ENCODE assay signal across 9 mouse cellular contexts in the genomic region with DNA sequence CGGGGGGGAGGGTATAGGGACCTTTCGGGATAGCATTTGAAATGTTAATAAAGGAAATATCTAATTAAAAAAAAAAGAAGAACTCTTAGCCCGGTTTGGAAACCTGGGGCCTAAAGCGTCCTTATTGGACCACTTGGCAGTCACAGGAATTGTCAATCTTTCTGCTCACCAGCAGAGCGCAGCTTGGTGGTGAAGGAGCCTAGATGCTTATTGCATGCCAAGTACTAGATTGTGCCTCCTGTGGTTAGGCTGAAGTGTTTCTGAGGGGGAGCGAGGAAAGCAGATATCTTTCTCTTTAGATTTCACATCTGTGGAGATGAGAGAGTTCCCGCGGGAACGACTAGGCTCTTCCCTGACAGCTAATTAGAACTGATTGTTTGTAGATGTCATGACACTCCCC. TPM values are rescaled to one million over a fixed set of nuclear protein-coding genes. Genes with fewer than 3 reads are reported as not detected.
DNase-seq lines count a peak whose midpoint lies in the region; ATAC-seq lines count a peak whose summit lies in the region.
"Had no signal": no experiment of that assay in that cellular context is flagged by ENCODE, and none has a peak within 500 bp of the region (broad histone marks: within the 10 kb centered on the region; RNA-seq: fewer than 3 reads in every experiment).

No protein-coding gene starts in this region.

- peaks cover 13% of the 10 kb centered on the region; the same call in 1 of the 2 replicates for H3K4me1 ChIP-seq in lung, embryonic 15.5 days

- no peaks in the 10 kb centered on the region for H3K9me3 ChIP-seq in lung, embryonic 15.5 days
- H3K9me3 ChIP-seq: heart, embryonic 10.5 days had no signal

- H3K9ac ChIP-seq in lung, embryonic 15.5 days = no peak overlapping the region

- ATAC-seq in lung, embryonic 15.5 days (ENCODE audit: borderline replicate concordance, extremely low read depth, low FRiP score, low TSS enrichment) = no peak

- no peaks in the 10 kb centered on the region for H3K36me3 ChIP-seq in lung, embryonic 15.5 days
- H3K36me3 ChIP-seq: heart, embryonic 10.5 days had no signal

- DNase-seq in cerebellum, adult 9-11 months = peak; percentile 15
- no peak for DNase-seq in cerebellum, postnatal 4 days (ENCODE audit: low spot score in 2 of 2)
- DNase-seq in lung, postnatal 14 days = no peak
- DNase-seq in mesoderm, embryonic 11.5 days (ENCODE audit: low read depth, low spot score) = peak; percentile 12
- peak; percentile 7 for DNase-seq in right cerebral cortex, postnatal 4 days
- DNase-seq in urinary bladder, postnatal 25 days (ENCODE audit: low spot score) = no peak
- no peak for DNase-seq in thymus, postnatal 10 days (ENCODE audit: low spot score in 2 of 2)

- 15% methylated on average over 9 of the region's 9 CpGs for WGBS in lung, embryonic 15.5 days

- peaks cover 30% of the 10 kb centered on the region for H3K27me3 ChIP-seq in lung, embryonic 15.5 days

- H3K27ac ChIP-seq in lung, embryonic 15.5 days = no peak overlapping the region

- 0 out of 2 replicates have a peak overlapping the region, but pooled peaks have one; percentile 98 for H3K4me2 ChIP-seq in lung, embryonic 15.5 days

- no peak overlapping the region for H3K4me3 ChIP-seq in lung, embryonic 15.5 days

RNA-seq across cellular contexts. Expression of gene Rgs17, which starts 0.9 kb away (rescaled TPM):
- 0.54 and 0.92 TPM in 2 replicates for polyA plus RNA-seq in lung, embryonic 15.5 days (2015; fragmentation: Nextera tagmentation; extraction: Ambion mirVana)

Comparison
In these comparisons a context has a peak if more than half of its experiments do, and no peak if none do; other contexts are left out.
1. DNase-seq: peak in cerebellum, adult 9-11 months (single experiment), mesoderm, embryonic 11.5 days (single experiment) and right cerebral cortex, postnatal 4 days (single experiment); none in cerebellum, postnatal 4 days (0 of 2), lung, postnatal 14 days (single experiment), urinary bladder, postnatal 25 days (single experiment) and thymus, postnatal 10 days (0 of 2).